Mouse (Mus musculus) embryonic fibroblast, embryonic 13.5 days (primary cell): ENCODE data around the gene Cdkal1. TPM values are rescaled to one million over a fixed set of nuclear protein-coding genes. Genes with fewer than 3 reads are reported as not detected.

Experiments
- H3K27ac ChIP-seq: 2 replicates; pipeline ENCODE4 v1.5.1; 2012; ENCODE audit warnings: low read length, control low read depth, inconsistent platforms; ENCODE audit not compliant: insufficient read depth
- H3K4me1 ChIP-seq: 2 replicates; pipeline ENCODE4 v1.6.1; 2011; ENCODE audit warnings: low read length; ENCODE audit not compliant: control insufficient read depth, insufficient read depth
- H3K4me3 ChIP-seq: 2 replicates; pipeline ENCODE4 v1.5.1; 2011; ENCODE audit warnings: mild to moderate bottlenecking, control low read depth, low read length; ENCODE audit not compliant: insufficient read depth
- CTCF ChIP-seq: IDR thresholded peaks from 2 replicates; pipeline ENCODE4 v1.5.1; 2011; ENCODE audit warnings: mild to moderate bottlenecking, control low read depth, low read length, moderate library complexity, borderline replicate concordance; ENCODE audit not compliant: insufficient read depth
- POLR2A ChIP-seq: IDR thresholded peaks from 2 replicates; pipeline ENCODE4 v1.6.1; 2011; ENCODE audit warnings: low read depth, mild to moderate bottlenecking, control low read depth, low read length, moderate library complexity
- polyA plus RNA-seq: library from polyadenylated mRNA; stranded (reverse); fragments of >200 nt; gene quantifications from 2 replicates; pipeline ENCODE4 v1.2.4, GENCODE M21; 2011; ENCODE audit warnings: low read depth; ENCODE audit not compliant: missing spikeins, insufficient read length

Cdkal1 gene
- polyA plus RNA-seq, 1 experiment, result 25.0 TPM

GRCm38 (mm10) chr13:29501173-29501572 is 354.3 kb downstream of the Cdkal1 start:
- peaks cover 16% of the 10 kb centered on the region for H3K4me1 ChIP-seq
- H3K27ac ChIP-seq, result no peak overlapping the region
- H3K4me3 ChIP-seq, result no peak overlapping the region
- no peak for TF ChIP-seq POLR2A
- TF ChIP-seq CTCF, result no peak

GRCm38 (mm10) chr13:29499750-29500149 is 355.7 kb downstream of the Cdkal1 start:
- Histone ChIP-seq H3K4me3 (no peak overlapping the region), H3K27ac (no peak overlapping the region), H3K4me1 (peaks cover 12% of the 10 kb centered on the region)
- TF ChIP-seq CTCF (no peak), POLR2A (no peak)

GRCm38 (mm10) chr13:29497286-29497685 is 358.2 kb downstream of the Cdkal1 start:
- Histone ChIP-seq H3K27ac (no peak overlapping the region), H3K4me1 (peaks cover 4% of the 10 kb centered on the region; the same call in 1 of the 2 replicates), H3K4me3 (no peak overlapping the region)
- TF ChIP-seq CTCF (no peak), POLR2A (no peak)

GRCm38 (mm10) chr13:29490341-29490740 is 365.1 kb downstream of the Cdkal1 start:
- H3K4me3 ChIP-seq, result no peak overlapping the region
- no peak for TF ChIP-seq CTCF
- no peak for TF ChIP-seq POLR2A
- no peak overlapping the region for H3K27ac ChIP-seq
- no peaks in the 10 kb centered on the region for H3K4me1 ChIP-seq

- TF ChIP-seq POLR2A, result no peak
- TF ChIP-seq CTCF, result no peak
- H3K4me3 ChIP-seq, result no peak overlapping the region
- H3K4me1 ChIP-seq, result no peaks in the 10 kb centered on the region
- no peak overlapping the region for H3K27ac ChIP-seq
These were observed 366.0 kb downstream of the Cdkal1 start for GRCm38 (mm10) chr13:29489476-29489875.

- TF ChIP-seq POLR2A (no peak), CTCF (no peak)
- H3K4me1 ChIP-seq, result no peaks in the 10 kb centered on the region
- no peak overlapping the region for H3K27ac ChIP-seq
- H3K4me3 ChIP-seq, result no peak overlapping the region
These were observed 368.8 kb downstream of the Cdkal1 start for GRCm38 (mm10) chr13:29486709-29487108.

GRCm38 (mm10) chr13:29483950-29484349 is 371.5 kb downstream of the Cdkal1 start:
- TF ChIP-seq POLR2A (no peak), CTCF (no peak)
- Histone ChIP-seq H3K4me3 (no peak overlapping the region), H3K27ac (no peak overlapping the region), H3K4me1 (no peaks in the 10 kb centered on the region)

- Histone ChIP-seq H3K4me3 (no peak overlapping the region), H3K27ac (no peak overlapping the region), H3K4me1 (no peaks in the 10 kb centered on the region)
- TF ChIP-seq CTCF, result no peak
- no peak for TF ChIP-seq POLR2A
These were observed 373.2 kb downstream of the Cdkal1 start for GRCm38 (mm10) chr13:29482147-29482863.

- H3K4me3 ChIP-seq, result no peak overlapping the region
- H3K4me1 ChIP-seq, result no peaks in the 10 kb centered on the region
- TF ChIP-seq CTCF (no peak), POLR2A (no peak)
- H3K27ac ChIP-seq, result no peak overlapping the region
These were observed 379.1 kb downstream of the Cdkal1 start for GRCm38 (mm10) chr13:29476421-29476820.

- Histone ChIP-seq H3K4me3 (no peak overlapping the region), H3K27ac (peak overlapping the region; percentile 38; the same call in 1 of the 2 replicates), H3K4me1 (no peaks in the 10 kb centered on the region)
- TF ChIP-seq POLR2A (no peak), CTCF (no peak)
These were observed 381.2 kb downstream of the Cdkal1 start for GRCm38 (mm10) chr13:29474301-29474700.
